Mouse (Mus musculus) cerebellum, adult 8-10 months (tissue): ENCODE measurements at regions not wholly inside any gene's neighbourhood (a gene's known extent, or its start where the extent isn't known, plus 50 kb on each side); places are given as distances from the start of the nearest gene placed in this dataset.

Experiments used
- DNase-seq: peaks from one replicate; pipeline ENCODE4 v3.0.0; 2022

GRCm38 (mm10) chr9:34143131-34143795, 342.4 kb upstream of the Kirrel3 start:
- no peak for DNase-seq

DNA sequence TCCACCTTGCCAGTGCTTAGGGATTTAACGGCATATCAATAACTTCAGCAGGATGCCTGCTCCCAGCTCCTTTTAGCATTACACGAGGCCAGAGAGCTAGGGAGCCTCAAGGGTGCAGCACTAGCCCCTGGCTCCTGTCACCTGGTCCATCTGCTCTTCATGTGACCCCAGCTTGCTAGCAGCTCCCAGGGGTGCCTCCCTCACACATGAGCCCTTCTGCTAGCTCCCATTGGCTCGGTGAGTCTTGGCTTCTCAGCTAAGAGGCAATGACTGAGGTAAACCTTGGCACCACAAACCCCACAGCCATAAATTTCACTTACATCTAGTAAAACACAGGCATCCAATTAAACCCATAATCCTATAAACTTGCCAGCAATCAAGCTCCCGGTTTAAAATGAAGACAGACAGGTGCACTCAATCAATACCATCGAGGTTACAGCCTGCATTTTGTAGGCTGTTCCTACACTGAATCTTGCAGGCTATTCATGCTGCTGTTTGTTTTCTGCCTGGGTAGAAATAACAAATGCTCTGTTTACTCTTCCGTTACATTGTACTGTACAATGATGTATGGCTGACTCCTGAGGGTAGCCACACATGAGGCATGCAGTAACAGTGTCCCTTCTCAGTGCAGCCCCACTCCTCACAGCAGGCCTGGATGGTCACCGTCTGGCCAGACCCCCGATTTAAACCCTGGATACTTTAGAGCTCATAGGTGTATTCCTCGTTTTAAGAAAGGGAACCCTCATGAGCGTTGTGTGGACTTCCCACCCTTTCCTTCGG, 330.3 kb upstream of the Kirrel3 start:
- no peak for DNase-seq

DNA sequence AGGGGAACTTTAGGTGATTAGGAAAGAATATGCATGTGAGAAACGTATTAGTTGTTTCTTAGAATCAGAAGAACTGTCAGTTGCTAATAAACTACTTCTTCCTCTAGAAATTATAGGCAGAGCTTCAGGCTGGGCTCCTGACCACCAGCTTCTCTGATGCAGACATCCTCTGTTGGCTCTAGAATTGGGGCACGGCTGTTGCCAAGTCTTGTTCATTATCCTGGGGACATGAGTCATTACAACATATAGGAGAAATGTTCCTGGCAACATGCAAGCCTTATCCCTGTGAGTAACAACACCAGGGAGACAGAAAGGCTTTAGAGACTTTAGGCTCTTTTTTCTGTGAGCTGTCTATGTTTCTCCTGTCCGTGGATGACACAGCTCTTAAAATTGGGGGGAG, 329.1 kb upstream of the Kirrel3 start:
- no peak for DNase-seq

DNA sequence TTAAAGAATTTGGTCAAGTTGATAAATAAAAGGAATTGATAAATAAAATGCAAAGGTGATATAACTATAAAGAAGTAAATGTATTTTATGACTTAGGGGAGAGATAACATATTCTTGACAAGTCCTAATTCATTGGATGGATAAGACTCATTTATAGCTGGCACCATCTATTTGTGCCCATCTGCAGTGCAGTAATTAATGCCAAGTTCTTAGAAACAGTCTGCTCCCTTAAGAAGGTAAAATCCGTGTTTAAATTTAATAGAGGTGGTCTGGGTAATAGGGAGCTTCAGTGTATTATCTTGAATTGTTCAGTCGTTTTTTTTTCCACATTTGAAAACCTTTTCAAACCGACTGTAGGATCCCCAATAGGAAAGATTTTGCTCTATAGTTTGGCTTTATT, 324.6 kb upstream of the Kirrel3 start:
- no peak for DNase-seq

GRCm38 (mm10) chr9:34186314-34186713, 299.4 kb upstream of the Kirrel3 start:
- no peak for DNase-seq

GRCm38 (mm10) chr9:34192542-34192941, 293.2 kb upstream of the Kirrel3 start:
- no peak for DNase-seq

DNA sequence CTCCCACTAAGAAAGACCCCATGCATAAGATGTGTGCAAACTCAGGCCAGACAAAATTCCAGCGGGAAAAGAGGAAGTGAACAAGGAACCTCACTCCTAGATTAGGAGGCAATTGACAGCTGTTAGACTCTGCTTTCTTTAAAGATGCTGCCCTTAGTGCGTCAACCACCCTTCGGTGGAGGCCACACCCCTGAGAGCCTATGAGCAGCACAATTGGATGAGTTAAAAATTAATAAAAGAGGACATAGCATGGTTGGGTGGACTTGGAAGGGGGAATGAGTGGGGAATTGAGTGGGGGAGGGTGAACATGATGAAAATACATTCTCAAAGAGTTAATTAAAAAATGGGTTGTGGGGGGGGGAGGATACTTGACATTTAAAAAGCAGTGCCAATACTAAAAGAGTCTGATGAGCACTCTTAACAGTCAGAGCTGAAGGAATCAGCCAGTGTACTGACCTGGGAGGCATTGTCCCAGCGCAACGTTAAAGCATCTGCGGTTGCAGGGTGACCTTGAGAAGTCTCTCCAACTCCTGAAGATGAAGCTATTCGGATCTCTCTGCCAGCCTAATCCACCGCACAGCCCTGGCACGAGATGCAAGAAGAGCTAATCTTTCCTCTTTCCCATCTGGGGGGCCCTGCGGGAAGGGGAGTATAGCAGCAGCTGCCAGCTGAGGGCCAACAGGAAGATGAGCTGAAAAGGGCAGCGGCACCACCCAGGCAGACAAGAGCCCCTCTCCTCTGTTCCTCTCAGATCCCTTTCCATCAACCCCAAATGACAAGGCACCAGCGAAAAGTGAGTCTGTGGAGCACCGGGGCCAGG, 283.4 kb upstream of the Kirrel3 start:
- no peak for DNase-seq

GRCm38 (mm10) chr9:34202942-34203551, 282.6 kb upstream of the Kirrel3 start:
- no peak for DNase-seq

- no peak for DNase-seq
Observed at GRCm38 (mm10) chr9:34203624-34204365, 281.9 kb upstream of the Kirrel3 start.

DNA sequence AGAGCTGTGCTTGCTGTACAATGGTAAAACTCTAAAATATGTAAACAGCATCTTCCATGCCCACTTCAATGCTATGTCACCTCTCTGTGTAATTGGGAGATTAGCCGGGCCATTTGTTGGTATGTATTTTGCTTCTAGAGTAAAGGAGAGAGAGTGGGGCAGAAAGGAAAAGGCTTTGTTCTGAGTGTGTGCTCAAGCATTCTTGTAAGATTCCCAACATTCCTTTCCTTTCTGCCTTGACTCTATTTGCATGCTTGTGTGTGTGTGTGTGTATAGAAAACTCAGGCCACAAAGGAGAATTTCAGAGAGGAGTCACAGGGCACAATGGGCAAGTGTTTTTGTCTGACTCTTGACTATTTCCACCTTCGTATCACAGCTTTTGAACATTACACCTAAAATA, 281.2 kb upstream of the Kirrel3 start:
- DNase-seq: no peak

DNA sequence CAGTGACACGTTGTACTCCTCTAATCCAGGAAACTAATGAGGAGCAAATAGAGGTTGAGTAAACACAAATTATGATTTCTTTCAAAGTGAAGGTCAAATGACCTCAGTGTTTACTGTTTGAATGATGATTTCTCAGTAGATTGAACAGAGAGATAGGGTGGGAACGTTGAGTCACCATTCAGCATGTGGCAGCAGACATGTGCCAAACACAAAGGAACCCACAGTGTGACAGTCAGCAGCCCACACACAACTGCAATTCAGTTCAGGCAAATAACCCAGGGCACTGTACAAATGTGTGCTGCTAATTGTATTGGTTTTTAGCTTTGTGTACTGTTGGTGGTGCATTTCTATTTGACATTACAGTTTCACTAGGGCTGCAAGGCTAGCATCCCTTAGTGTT, 254.1 kb upstream of the Kirrel3 start:
- DNase-seq: no peak

DNA sequence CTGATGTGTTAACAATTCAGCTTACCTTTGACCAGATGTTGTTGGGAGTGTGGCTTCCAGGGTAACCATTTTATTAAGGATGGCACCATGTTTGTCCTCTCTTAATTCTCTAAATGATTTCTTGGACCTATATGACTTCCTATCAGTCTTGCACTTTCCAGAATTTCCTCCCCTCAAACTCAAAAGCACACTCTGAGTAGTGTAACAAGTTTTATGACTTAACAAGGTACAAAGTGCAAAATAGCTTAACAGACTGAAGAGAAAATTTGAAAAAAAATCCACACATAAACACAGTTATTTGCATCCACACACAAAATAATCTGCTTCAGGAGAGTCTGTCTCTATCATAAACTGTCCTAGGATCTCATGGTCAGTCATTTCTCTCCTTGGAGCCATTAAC, 251.0 kb upstream of the Kirrel3 start:
- DNase-seq: no peak

- no peak for DNase-seq
Observed at GRCm38 (mm10) chr9:34239531-34239930, 246.2 kb upstream of the Kirrel3 start.

- DNase-seq: no peak
Observed at GRCm38 (mm10) chr9:34243674-34244073, 242.0 kb upstream of the Kirrel3 start.

- peak; percentile 61 for DNase-seq
Observed at GRCm38 (mm10) chr9:34244576-34244975, 241.1 kb upstream of the Kirrel3 start.

GRCm38 (mm10) chr9:34252796-34253195, 232.9 kb upstream of the Kirrel3 start:
- no peak for DNase-seq

DNA sequence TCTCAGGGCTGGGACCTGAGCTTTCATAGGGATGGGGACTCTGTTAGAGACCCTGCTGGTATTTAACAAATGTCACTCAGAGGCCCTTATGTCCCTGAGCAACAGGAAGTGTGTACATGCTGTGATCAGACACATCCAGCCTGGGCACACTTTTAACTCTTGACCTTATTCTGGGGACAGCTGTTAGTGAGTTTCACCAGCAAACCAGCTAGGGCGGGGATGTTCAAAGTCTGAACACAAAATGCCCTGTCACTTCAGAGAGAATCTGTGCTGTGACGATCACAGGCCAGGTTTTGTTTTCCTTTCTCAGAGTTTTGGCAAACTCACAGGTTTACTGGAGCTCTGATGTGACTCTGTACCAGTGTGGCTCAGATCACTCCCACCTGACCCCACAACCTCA, 227.2 kb upstream of the Kirrel3 start:
- DNase-seq: no peak

DNA sequence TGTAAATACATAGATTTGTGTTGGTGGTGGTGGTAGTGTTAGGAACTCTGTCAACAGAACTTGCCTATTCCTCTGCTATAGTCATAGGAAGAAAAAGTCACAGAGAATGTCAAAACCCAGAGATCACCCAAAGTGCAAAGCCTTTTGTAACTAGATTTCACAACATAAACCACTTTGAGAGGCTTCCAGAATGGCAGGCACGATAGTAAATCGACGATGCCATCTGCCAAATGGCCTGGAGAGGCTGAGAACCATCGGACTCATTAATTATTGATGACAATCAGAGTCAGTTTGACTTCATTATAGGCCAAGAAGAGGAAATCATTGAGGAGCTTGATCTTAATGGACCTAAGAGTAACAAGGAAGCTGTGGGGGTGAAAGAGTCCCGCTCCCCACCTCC, 207.6 kb upstream of the Kirrel3 start:
- no peak for DNase-seq

DNA sequence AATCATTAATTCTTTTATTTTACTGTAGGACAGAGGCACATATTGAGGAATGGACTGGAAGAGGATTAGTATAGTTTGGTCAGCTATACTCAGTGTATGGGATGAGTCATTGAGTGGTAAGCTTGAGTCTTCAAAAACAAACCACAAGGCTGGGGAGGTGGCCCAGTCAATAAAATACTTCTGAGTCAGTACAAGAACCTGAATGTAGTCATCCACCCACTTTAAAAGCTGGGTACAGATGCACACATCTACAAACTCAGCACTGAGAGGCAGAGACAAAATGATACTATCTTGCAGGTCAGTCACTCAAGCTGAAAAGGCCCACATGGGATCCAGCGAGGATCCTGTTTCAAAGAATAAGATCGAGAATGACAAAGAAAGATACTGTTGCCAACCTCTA, 206.3 kb upstream of the Kirrel3 start:
- DNase-seq: no peak

DNA sequence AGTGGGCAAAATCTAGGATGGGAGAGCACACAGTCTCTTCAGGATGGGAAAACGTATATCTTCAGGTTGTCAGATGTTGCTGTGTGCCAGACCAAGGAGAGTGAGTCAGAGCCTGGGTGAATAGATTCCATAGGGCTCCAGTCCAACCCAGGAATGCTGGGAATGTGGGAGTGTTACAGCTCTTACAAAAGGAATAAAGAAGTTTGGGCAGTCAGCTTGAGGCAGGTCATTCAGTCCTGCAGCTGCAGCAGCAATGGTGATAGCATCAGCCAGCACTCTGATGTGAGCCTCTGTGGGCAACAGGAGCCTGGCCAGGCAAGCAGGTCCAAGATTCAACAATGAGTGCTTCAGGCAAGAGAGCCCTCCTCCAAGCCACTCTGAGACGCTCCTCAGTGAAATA, 205.8 kb upstream of the Kirrel3 start:
- DNase-seq: no peak

DNA sequence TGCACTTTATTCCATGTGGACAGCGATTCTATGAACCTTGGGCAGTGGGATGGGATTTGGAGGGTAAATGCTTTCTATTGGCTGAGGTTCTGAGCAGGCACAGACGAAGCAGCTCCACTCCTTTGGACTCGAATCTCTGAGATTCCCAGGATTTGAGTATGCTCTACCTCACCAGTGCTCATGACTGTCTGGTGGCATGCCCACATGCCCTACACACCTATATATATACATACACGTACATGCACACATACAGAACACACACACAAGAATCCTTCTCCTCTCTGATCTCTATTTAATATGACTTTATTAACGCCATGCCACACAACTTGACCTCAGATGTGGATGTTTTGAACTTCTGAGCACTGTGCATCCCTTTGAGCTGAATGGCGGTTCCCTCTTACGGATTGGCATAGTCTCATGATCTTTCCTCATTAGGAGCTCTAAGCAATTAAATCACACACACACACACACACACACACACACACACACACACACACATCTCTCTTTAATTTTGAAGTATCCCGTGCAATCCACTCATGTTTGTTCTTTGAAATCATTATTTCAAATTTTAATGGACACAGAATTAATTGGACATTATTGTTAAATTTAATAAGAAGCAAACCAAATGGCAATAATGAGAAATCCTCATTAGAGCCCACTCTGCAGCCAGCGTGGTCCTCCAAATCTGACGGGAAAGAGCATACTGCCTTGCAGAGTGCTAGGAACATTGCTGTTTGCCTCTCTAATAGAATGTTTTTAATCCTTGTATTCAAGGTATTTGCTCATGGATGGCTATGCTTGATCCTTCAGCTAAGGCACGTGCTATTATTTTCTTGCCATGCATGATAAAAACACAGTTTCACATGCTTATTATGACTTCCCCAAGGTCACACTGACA, 205.1 kb upstream of the Kirrel3 start:
- DNase-seq: no peak

DNA sequence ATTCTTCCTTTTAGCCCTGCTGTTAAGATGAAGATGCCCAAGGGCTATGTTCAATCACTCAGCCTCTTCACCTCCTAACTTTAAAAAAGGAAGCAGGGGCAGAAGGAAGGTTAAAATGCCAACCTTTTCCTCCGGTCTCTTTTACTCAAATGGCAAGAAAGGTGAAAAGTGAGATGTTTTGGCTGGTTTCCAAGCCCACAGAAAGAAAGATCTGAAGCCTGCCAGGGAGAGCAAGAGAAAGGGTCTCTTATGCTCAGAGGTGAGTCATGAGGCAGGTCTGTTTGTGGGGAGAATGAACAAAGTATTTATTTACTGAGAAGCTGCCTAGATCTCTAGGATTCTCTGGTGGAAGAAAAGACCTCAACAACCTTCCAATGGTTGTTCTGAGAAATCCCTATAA, 162.1 kb upstream of the Kirrel3 start:
- no peak for DNase-seq
